Mouse (Mus musculus): ENCODE data around the gene Tbx1. TPM values are rescaled to one million over a fixed set of nuclear protein-coding genes. Genes with fewer than 3 reads are reported as not detected.
A peak's percentile ranks its signal among the peaks of the same experiment; 100 is the strongest.

Gene Tbx1
- polyA plus RNA-seq, 1 experiment from 2014 or later, result 0.56 TPM

GRCm38 (mm10) chr16:18598006-18598405 lies 7.5 kb upstream of the Tbx1 start:
- H3K9me3 ChIP-seq (replicated peaks), result no peaks in the 10 kb centered on the region
- H3K4me2 ChIP-seq, result no peak overlapping the region
- no peak for ATAC-seq
- peaks cover 31% of the 10 kb centered on the region for H3K27me3 ChIP-seq
- H3K36me3 ChIP-seq (ENCODE audit: poor library complexity, severe bottlenecking), result no peaks in the 10 kb centered on the region
- no peak overlapping the region for H3K9ac ChIP-seq
- no peaks in the 10 kb centered on the region for H3K4me1 ChIP-seq
- 90% methylated on average over 3 of the region's 3 CpGs for WGBS
- no peak overlapping the region for H3K4me3 ChIP-seq
- no peak overlapping the region for H3K27ac ChIP-seq

GRCm38 (mm10) chr16:18596255-18596654 lies 5.8 kb upstream of the Tbx1 start:
- no peak overlapping the region for H3K27ac ChIP-seq
- no peaks in the 10 kb centered on the region for H3K9me3 ChIP-seq (replicated peaks)
- no peak overlapping the region for H3K9ac ChIP-seq
- no peak for ATAC-seq
- WGBS, result 44% methylated on average over 5 of the region's 5 CpGs
- H3K4me3 ChIP-seq, result no peak overlapping the region
- peaks cover 45% of the 10 kb centered on the region for H3K27me3 ChIP-seq
- H3K36me3 ChIP-seq (ENCODE audit: poor library complexity, severe bottlenecking), result no peaks in the 10 kb centered on the region
- H3K4me2 ChIP-seq, result no peak overlapping the region
- peaks cover 6% of the 10 kb centered on the region for H3K4me1 ChIP-seq

GRCm38 (mm10) chr16:18593930-18594329 lies 3.5 kb upstream of the Tbx1 start:
- no peak for ATAC-seq
- WGBS, result 74% methylated on average over 2 of the region's 2 CpGs
- Histone ChIP-seq H3K27ac (no peak overlapping the region), H3K4me2 (no peak overlapping the region), H3K9ac (no peak overlapping the region), H3K27me3 (peaks cover 68% of the 10 kb centered on the region), H3K9me3 (replicated peaks) (no peaks in the 10 kb centered on the region), H3K4me3 (no peak overlapping the region), H3K4me1 (peaks cover 17% of the 10 kb centered on the region), H3K36me3 (ENCODE audit: poor library complexity, severe bottlenecking) (no peaks in the 10 kb centered on the region)

- H3K4me2 ChIP-seq, result peak overlapping the region; percentile 45
- peaks cover 36% of the 10 kb centered on the region for H3K4me1 ChIP-seq
- 1% methylated on average over 59 of the region's 59 CpGs for WGBS
- H3K27ac ChIP-seq, result no peak overlapping the region
- H3K27me3 ChIP-seq, result peaks cover 85% of the 10 kb centered on the region
- no peak overlapping the region for H3K9ac ChIP-seq
- 0 out of 2 replicates have a peak, but pooled peaks have one; percentile 39 for ATAC-seq
- H3K36me3 ChIP-seq (ENCODE audit: poor library complexity, severe bottlenecking), result no peaks in the 10 kb centered on the region
- no peaks in the 10 kb centered on the region for H3K9me3 ChIP-seq (replicated peaks)
- H3K4me3 ChIP-seq, result peak overlapping the region; percentile 29
These were observed 862 bp upstream of the Tbx1 start for GRCm38 (mm10) chr16:18591047-18592018.

- Histone ChIP-seq H3K4me3 (no peak overlapping the region), H3K9me3 (replicated peaks) (no peaks in the 10 kb centered on the region), H3K27ac (no peak overlapping the region), H3K4me2 (no peak overlapping the region), H3K27me3 (peaks cover 97% of the 10 kb centered on the region), H3K9ac (no peak overlapping the region), H3K36me3 (ENCODE audit: poor library complexity, severe bottlenecking) (no peaks in the 10 kb centered on the region), H3K4me1 (peaks cover 39% of the 10 kb centered on the region)
- no peak for ATAC-seq
- 10% methylated on average over 9 of the region's 9 CpGs for WGBS
These were observed 1.3 kb downstream of the Tbx1 start for GRCm38 (mm10) chr16:18589080-18589621.

- no peak overlapping the region for H3K4me2 ChIP-seq
- peak overlapping the region; percentile 23; the same call in 1 of the 2 replicates for H3K4me3 ChIP-seq
- H3K9me3 ChIP-seq (replicated peaks), result no peaks in the 10 kb centered on the region
- 2% methylated on average over 21 of the region's 31 CpGs for WGBS
- H3K9ac ChIP-seq, result no peak overlapping the region
- peaks cover 97% of the 10 kb centered on the region for H3K27me3 ChIP-seq
- no peaks in the 10 kb centered on the region for H3K36me3 ChIP-seq (ENCODE audit: poor library complexity, severe bottlenecking)
- H3K27ac ChIP-seq, result no peak overlapping the region
- no peak for ATAC-seq
- peaks cover 39% of the 10 kb centered on the region for H3K4me1 ChIP-seq
These were observed 1.8 kb downstream of the Tbx1 start for GRCm38 (mm10) chr16:18588738-18589055.

GRCm38 (mm10) chr16:18587847-18588737 lies 2.4 kb downstream of the Tbx1 start:
- peaks cover 39% of the 10 kb centered on the region for H3K4me1 ChIP-seq
- H3K4me3 ChIP-seq, result peak overlapping the region; percentile 23
- peak overlapping the region; percentile 36 for H3K4me2 ChIP-seq
- no peak overlapping the region for H3K27ac ChIP-seq
- under 1% methylated on average over 57 of the region's 57 CpGs for WGBS
- no peaks in the 10 kb centered on the region for H3K36me3 ChIP-seq (ENCODE audit: poor library complexity, severe bottlenecking)
- peaks cover 97% of the 10 kb centered on the region for H3K27me3 ChIP-seq
- ATAC-seq, result 0 out of 2 replicates have a peak, but pooled peaks have one; percentile 17
- H3K9ac ChIP-seq, result no peak overlapping the region
- no peaks in the 10 kb centered on the region for H3K9me3 ChIP-seq (replicated peaks)

- peak overlapping the region; percentile 61 for H3K4me2 ChIP-seq
- H3K36me3 ChIP-seq (ENCODE audit: poor library complexity, severe bottlenecking), result no peaks in the 10 kb centered on the region
- H3K27ac ChIP-seq, result no peak overlapping the region
- H3K27me3 ChIP-seq, result peaks cover 100% of the 10 kb centered on the region
- WGBS, result 2% methylated on average over 34 of the region's 62 CpGs
- ATAC-seq, result no peak
- no peaks in the 10 kb centered on the region for H3K9me3 ChIP-seq (replicated peaks)
- H3K9ac ChIP-seq, result peak overlapping the region; percentile 37; the same call in 1 of the 2 replicates
- peak overlapping the region; percentile 35 for H3K4me3 ChIP-seq
- peaks cover 49% of the 10 kb centered on the region for H3K4me1 ChIP-seq
These were observed 3.4 kb downstream of the Tbx1 start for GRCm38 (mm10) chr16:18586906-18587546.

GRCm38 (mm10) chr16:18586076-18586905 lies 4.2 kb downstream of the Tbx1 start:
- no peak for ATAC-seq
- Histone ChIP-seq H3K27ac (no peak overlapping the region), H3K4me1 (peaks cover 51% of the 10 kb centered on the region), H3K4me3 (peak overlapping the region; percentile 35), H3K9ac (peak overlapping the region; percentile 37; the same call in 1 of the 2 replicates), H3K36me3 (ENCODE audit: poor library complexity, severe bottlenecking) (no peaks in the 10 kb centered on the region), H3K27me3 (peaks cover 100% of the 10 kb centered on the region), H3K9me3 (replicated peaks) (no peaks in the 10 kb centered on the region), H3K4me2 (peak overlapping the region; percentile 61)
- WGBS, result 1% methylated on average over 83 of the region's 83 CpGs

GRCm38 (mm10) chr16:18585676-18586075 lies 4.8 kb downstream of the Tbx1 start:
- Histone ChIP-seq H3K9me3 (replicated peaks) (no peaks in the 10 kb centered on the region), H3K9ac (no peak overlapping the region), H3K4me3 (0 out of 2 replicates have a peak overlapping the region, but pooled peaks have one; percentile 35), H3K27ac (no peak overlapping the region), H3K4me1 (peaks cover 47% of the 10 kb centered on the region), H3K4me2 (peak overlapping the region; percentile 61; the same call in 1 of the 2 replicates), H3K36me3 (ENCODE audit: poor library complexity, severe bottlenecking) (no peaks in the 10 kb centered on the region), H3K27me3 (peaks cover 100% of the 10 kb centered on the region)
- ATAC-seq, result no peak
- WGBS, result 4% methylated on average over 10 of the region's 10 CpGs
